ENCODE assay signal across 8 mouse cellular contexts in the genomic region with DNA sequence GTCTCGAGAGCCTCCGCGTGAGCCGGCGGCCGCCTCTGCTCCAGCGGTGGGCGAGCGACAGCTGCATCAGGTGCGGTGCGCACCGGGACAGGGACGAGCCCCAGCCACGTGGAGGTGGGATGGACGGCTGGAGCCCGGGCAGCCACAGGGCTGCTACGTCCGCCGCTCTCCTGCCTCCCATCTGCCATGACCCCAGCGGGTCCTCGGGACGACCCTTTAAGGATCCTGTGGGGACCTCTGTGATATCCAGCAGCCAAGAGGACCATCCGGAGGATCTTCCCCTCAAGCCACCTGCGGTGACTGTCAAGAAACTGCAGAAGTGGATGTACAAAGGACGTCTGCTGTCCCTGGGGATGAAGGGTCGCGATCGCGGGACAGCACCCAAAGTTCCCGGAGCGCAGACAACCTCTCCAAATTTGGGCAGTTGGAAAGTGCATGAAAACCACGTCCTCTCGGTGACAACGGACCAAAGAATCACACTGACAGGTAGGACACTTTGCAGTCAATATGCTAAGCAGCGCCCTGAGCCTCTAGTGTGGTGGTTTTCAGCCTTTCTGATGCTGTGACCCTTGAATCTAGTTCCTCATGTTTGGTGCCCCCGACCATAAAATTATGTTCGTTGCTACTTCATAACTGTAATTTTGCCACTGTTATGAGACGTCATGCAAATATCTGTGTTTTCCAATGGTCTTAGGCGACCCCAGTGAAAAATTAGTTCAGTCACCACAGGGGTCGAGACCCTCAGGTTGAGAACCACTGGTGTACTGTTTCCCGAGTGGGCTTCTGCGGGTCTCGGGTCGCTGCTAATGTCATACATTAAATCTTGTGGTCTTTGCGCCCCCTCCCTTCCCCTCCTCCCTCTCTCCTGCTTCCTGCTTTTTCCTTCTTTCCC. TPM values are rescaled to one million over a fixed set of nuclear protein-coding genes. Genes with fewer than 3 reads are reported as not detected.
DNase-seq lines count a peak whose midpoint lies in the region; ATAC-seq and TF ChIP-seq lines count a peak whose summit lies in the region.

No protein-coding gene starts in this region.

- peak overlapping the region; percentile 98 for H3K27ac ChIP-seq in kidney, postnatal 0 days
- H3K27ac ChIP-seq in heart, embryonic 14.5 days (replicated peaks in 1 of 2; ENCODE audit: control insufficient read depth in 1 of 2, insufficient read depth in 1 of 2, low read depth in 2 of 2, low read length in 2 of 2): peak overlapping the region; percentile 99 to 100

- intact Hi-C loops in left cerebral cortex, postnatal 25 days (cut with DNase I): no loop called here

- CTCF ChIA-PET in Patski (lab: Charles Lee): interaction anchor here (0.8 to 1.1 kb wide), 4 partner anchors 15 to 189 kb away, joined by 3 to 6 read pairs (median 3); no protein-coding TSS in a partner anchor

- H3K36me3 ChIP-seq in kidney, postnatal 0 days (ENCODE audit: insufficient read depth, low read length): no peaks in the 10 kb centered on the region
- H3K36me3 ChIP-seq in heart, embryonic 14.5 days (ENCODE audit: control insufficient read depth, insufficient read depth, low read length): peaks cover 7% of the 10 kb centered on the region; the same call in 1 of the 2 replicates

- H3K4me3 ChIP-seq in kidney, postnatal 0 days (replicated peaks; ENCODE audit: low read depth, low read length): peak overlapping the region; percentile 67
- peak overlapping the region; percentile 57 to 70 for H3K4me3 ChIP-seq in heart, embryonic 14.5 days (ENCODE audit: control insufficient read depth in 1 of 2, insufficient read depth in 1 of 2, low read depth in 1 of 2, low read length in 2 of 2)

- POLR2A ChIA-PET in Patski (lab: Charles Lee): no interaction called here

- H3K4me1 ChIP-seq in kidney, postnatal 0 days (replicated peaks; ENCODE audit: insufficient read depth, low read length): peaks cover 13% of the 10 kb centered on the region
- peaks cover 20 to 35% of the 10 kb centered on the region in 2 experiments for H3K4me1 ChIP-seq in heart, embryonic 14.5 days (ENCODE audit: control insufficient read depth in 2 of 2, insufficient read depth in 2 of 2, low read length in 2 of 2)

- H3K9me3 ChIP-seq in kidney, postnatal 0 days (replicated peaks; ENCODE audit: low read length): no peaks in the 10 kb centered on the region
- H3K9me3 ChIP-seq in heart, embryonic 14.5 days (ENCODE audit: control insufficient read depth, low read length): no peaks in the 10 kb centered on the region

- no peak for ATAC-seq in kidney, postnatal 0 days (replicated peaks; ENCODE audit: low FRiP score, low read depth)
- peak; percentile 1 for ATAC-seq in Patski
- ATAC-seq in heart, embryonic 14.5 days (ENCODE audit: insufficient number of reproducible peaks, insufficient read depth, low FRiP score, low read depth): no peak

- in situ Hi-C loops in Patski (cut with MboI; ENCODE audit: low pct_unique_long_range_greater_than_20kb): no loop called here

- peak; percentile 27 for DNase-seq in kidney, postnatal 0 days (ENCODE audit: low spot score)
- no peak for DNase-seq in kidney, adult 8-10 months
- no peak for DNase-seq in Patski (ENCODE audit: low read depth, low spot score)
- DNase-seq in lung, postnatal 10 days: peak; percentile 19
- no peak for DNase-seq in left cerebral cortex, postnatal 25 days (ENCODE audit: low spot score in 2 of 2)
- DNase-seq in c-Kit-positive CD71-positive TER-119-positive erythroid progenitor cells, embryonic 14.5 days (ENCODE audit: low spot score): no peak
- DNase-seq in cerebellum, postnatal 4 days (ENCODE audit: low spot score in 2 of 2): no peak

- H3K27me3 ChIP-seq in kidney, postnatal 0 days (ENCODE audit: insufficient read depth, low read length): no peaks in the 10 kb centered on the region
- no peaks in the 10 kb centered on the region for H3K27me3 ChIP-seq in Patski
- no peaks in the 10 kb centered on the region for H3K27me3 ChIP-seq in heart, embryonic 14.5 days (ENCODE audit: control insufficient read depth, insufficient read depth, low read length)

- H3K4me2 ChIP-seq in kidney, postnatal 0 days (ENCODE audit: low read length): peak overlapping the region; percentile 94
- peak overlapping the region; percentile 81 for H3K4me2 ChIP-seq in heart, embryonic 14.5 days (ENCODE audit: low read length)

- peak overlapping the region; percentile 90 for H3K9ac ChIP-seq in kidney, postnatal 0 days (ENCODE audit: low read depth, low read length)
- H3K9ac ChIP-seq in heart, embryonic 14.5 days (ENCODE audit: low read length): peak overlapping the region; percentile 92

- no peak for TF ChIP-seq CTCF in kidney, postnatal 0 days (IDR thresholded peaks at IDR 0.05; ENCODE audit: low read depth)
- no peak for TF ChIP-seq CTCF in Patski (IDR thresholded peaks at IDR 0.05)

- WGBS in kidney, postnatal 0 days: under 1% methylated on average over 43 of the region's 45 CpGs
- WGBS in heart, embryonic 14.5 days: under 1% methylated on average over 45 of the region's 45 CpGs

RNA-seq across cellular contexts. Expression of gene Syde2, which starts 1.3 kb away (rescaled TPM):
- 1.8 and 1.9 TPM in 2 replicates for polyA plus RNA-seq in kidney, postnatal 0 days (2015; fragmentation: Nextera tagmentation; extraction: Ambion mirVana)
- polyA plus RNA-seq in Patski (2021): 11.1 TPM
- 12.7 and 12.8 TPM in 2 replicates for polyA plus RNA-seq in heart, embryonic 14.5 days (2014; fragmentation: Nextera tagmentation; extraction: Ambion mirVana)
- total RNA-seq in left cerebral cortex, postnatal 25 days (2021): 1 to 10 TPM; 2.7 to 3.8 TPM

RNA-seq across cellular contexts. Expression of gene 2410004B18Rik, which starts 51.1 kb away (rescaled TPM):
- polyA plus RNA-seq in kidney, postnatal 0 days (2015; fragmentation: Nextera tagmentation; extraction: Ambion mirVana): 43.1 and 48.2 TPM in 2 replicates
- 44.8 TPM for polyA plus RNA-seq in Patski (2021)
- polyA plus RNA-seq in heart, embryonic 14.5 days (2014; fragmentation: Nextera tagmentation; extraction: Ambion mirVana): 36.9 and 43.1 TPM in 2 replicates
- 10 to 100 TPM; 35.7 to 45.1 TPM for total RNA-seq in left cerebral cortex, postnatal 25 days (2021)

Comparison
In these comparisons a context has a peak if more than half of its experiments do, and no peak if none do; other contexts are left out.
1. DNase-seq: peak in kidney, postnatal 0 days (single experiment) and lung, postnatal 10 days (single experiment); none in kidney, adult 8-10 months (0 of 2), Patski (single experiment), left cerebral cortex, postnatal 25 days (0 of 2), c-Kit-positive CD71-positive TER-119-positive erythroid progenitor cells, embryonic 14.5 days (single experiment) and cerebellum, postnatal 4 days (0 of 2).